Mouse (Mus musculus): ENCODE measurements around the gene Alms1. TPM values are rescaled to one million over a fixed set of nuclear protein-coding genes. Genes with fewer than 3 reads are reported as not detected.
"Not testable (repeated sequence)": the region's sequence is repeated elsewhere in the genome, so short reads cannot be mapped to it uniquely, and the experiment has no call there.

Gene Alms1
- total and polyA plus RNA-seq, 3 experiments = 0.51 to 2.0 (median 1.8) TPM

DNA sequence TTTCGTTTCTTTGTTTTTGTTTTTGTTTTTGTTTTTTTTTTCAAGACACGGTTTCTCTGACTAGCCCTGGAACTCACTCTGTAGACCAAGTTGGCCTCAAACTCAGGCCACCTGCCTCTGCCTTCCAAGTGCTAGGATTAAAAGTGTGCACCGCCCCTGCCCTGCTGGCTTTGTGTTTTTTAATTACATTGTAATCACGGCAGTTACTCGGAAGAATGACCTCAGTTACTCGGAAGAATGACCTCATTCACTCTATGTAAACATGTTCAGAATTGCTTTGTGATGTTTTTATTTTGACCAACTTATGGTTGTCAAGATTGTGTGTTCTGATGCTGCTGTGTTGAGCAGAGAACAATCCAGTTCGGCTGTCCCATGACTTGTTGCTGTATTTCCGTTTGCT, 45.8 kb downstream of the Alms1 start:
- H3K9ac ChIP-seq (ENCODE audit: low read depth, low read length) = no peak overlapping the region
- H3K4me1 ChIP-seq (ENCODE audit: control insufficient read depth, insufficient read depth, low read length) = no peaks in the 10 kb centered on the region
- H3K4me3 ChIP-seq = no peak overlapping the region
- 59% methylated on average over 8 of the region's 8 CpGs for WGBS
- intact Hi-C loops (cut with DNase I) = no loop called here
- no peaks in the 10 kb centered on the region for H3K27me3 ChIP-seq (ENCODE audit: control insufficient read depth, insufficient read depth, low read length)
- no peak overlapping the region for H3K27ac ChIP-seq
- H3K79me2 ChIP-seq (replicated peaks; ENCODE audit: control insufficient read depth, insufficient read depth, low read length) = no peaks in the 10 kb centered on the region
- TF ChIP-seq POLR2A (IDR thresholded peaks at IDR 0.05; ENCODE audit: insufficient read depth, low read depth, low read length) (no peak), CTCF (IDR thresholded peaks at IDR 0.05) (no peak), EP300 (IDR thresholded peaks at IDR 0.05; ENCODE audit: insufficient read depth, low read depth, low read length) (no peak)
- H3K36me3 ChIP-seq (ENCODE audit: control insufficient read depth, insufficient read depth, low read length) = no peaks in the 10 kb centered on the region
- no peak for DNase-seq

DNA sequence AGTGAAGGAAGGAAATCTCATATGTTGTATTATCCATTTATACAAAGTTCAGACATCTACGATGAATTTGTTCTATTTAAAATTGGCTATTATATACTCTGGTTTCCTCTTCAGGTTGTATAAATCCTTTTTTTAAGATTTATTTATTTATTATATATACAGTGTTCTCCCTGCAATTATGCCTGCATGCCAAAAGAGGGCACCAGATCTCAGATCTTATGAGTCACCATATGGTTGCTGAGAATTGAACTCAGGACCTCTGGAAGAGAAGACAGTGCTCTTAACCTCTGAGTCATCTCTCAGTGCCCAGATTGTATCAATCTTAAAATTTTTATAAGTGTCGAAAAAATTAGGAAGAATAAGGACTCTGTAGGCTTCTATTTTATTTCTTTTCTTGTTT, 65.9 kb downstream of the Alms1 start:
- Histone ChIP-seq H3K4me1 (ENCODE audit: control insufficient read depth, insufficient read depth, low read length) (no peaks in the 10 kb centered on the region), H3K27ac (no peak overlapping the region), H3K4me3 (no peak overlapping the region), H3K9ac (ENCODE audit: low read depth, low read length) (no peak overlapping the region), H3K36me3 (ENCODE audit: control insufficient read depth, insufficient read depth, low read length) (no peaks in the 10 kb centered on the region), H3K27me3 (ENCODE audit: control insufficient read depth, insufficient read depth, low read length) (no peaks in the 10 kb centered on the region), H3K79me2 (replicated peaks; ENCODE audit: control insufficient read depth, insufficient read depth, low read length) (no peaks in the 10 kb centered on the region)
- 96% methylated on average over 2 of the region's 2 CpGs for WGBS
- DNase-seq = no peak
- intact Hi-C loops (cut with DNase I) = loop anchor here (5.0 kb wide), 1 partner anchor 249 kb away; the partner anchor contains the start of gene Nat8f4
- TF ChIP-seq POLR2A (IDR thresholded peaks at IDR 0.05; ENCODE audit: insufficient read depth, low read depth, low read length) (no peak), CTCF (IDR thresholded peaks at IDR 0.05) (peak; percentile 66)

DNA sequence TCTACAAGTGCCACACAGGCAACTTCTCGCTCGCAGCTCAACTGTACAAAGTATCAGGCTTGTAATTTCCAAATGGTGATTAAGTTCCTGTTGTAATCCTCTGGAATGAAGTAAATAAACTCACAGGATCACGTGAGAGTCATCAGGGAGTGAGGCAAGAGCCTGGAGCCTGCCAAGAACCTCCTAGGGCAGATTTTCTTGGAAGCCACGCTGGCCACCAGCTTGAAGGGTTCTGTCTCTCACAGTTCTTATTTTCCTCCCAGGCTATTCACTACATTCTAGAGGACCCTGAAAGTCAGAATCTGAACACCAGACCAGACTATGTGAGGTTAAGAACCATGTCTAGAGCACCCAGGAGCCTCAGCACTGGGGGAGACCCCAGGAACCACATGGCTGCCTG, 114.6 kb downstream of the Alms1 start:
- H3K4me3 ChIP-seq; H3K27me3 ChIP-seq (ENCODE audit: control insufficient read depth, insufficient read depth, low read length); H3K79me2 ChIP-seq (replicated peaks; ENCODE audit: control insufficient read depth, insufficient read depth, low read length); H3K4me1 ChIP-seq (ENCODE audit: control insufficient read depth, insufficient read depth, low read length); H3K36me3 ChIP-seq (ENCODE audit: control insufficient read depth, insufficient read depth, low read length); H3K27ac ChIP-seq; intact Hi-C loops (cut with DNase I); H3K9ac ChIP-seq (ENCODE audit: low read depth, low read length): not testable (repeated sequence)
- DNase-seq = peak; percentile 55 to 71
- WGBS = 47% methylated on average over 2 of the region's 4 CpGs

DNA sequence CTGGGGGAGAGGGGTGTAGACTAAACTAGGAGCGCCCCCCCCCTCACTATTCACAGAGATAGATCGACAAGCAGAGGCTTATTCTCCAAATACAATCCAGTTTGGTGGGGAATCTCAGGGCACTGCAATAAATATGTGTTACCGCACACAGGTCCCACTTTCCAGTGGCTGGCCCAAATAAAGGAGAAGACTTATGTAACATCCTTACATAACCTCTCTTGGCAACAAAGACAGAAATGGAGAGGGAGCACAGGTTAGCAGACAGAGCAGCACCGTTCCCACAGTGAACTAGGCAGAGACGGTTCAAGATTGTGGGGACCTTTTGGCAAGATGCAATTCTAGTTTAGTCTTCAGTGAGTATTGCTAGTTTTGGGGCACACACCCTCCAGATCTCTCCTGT, 121.9 kb downstream of the Alms1 start:
- H3K4me1 ChIP-seq (ENCODE audit: control insufficient read depth, insufficient read depth, low read length); intact Hi-C loops (cut with DNase I); H3K4me3 ChIP-seq; DNase-seq; H3K27ac ChIP-seq; H3K36me3 ChIP-seq (ENCODE audit: control insufficient read depth, insufficient read depth, low read length); H3K79me2 ChIP-seq (replicated peaks; ENCODE audit: control insufficient read depth, insufficient read depth, low read length); H3K27me3 ChIP-seq (ENCODE audit: control insufficient read depth, insufficient read depth, low read length); H3K9ac ChIP-seq (ENCODE audit: low read depth, low read length): not testable (repeated sequence)
- 74% methylated on average over 5 of the region's 5 CpGs for WGBS

DNA sequence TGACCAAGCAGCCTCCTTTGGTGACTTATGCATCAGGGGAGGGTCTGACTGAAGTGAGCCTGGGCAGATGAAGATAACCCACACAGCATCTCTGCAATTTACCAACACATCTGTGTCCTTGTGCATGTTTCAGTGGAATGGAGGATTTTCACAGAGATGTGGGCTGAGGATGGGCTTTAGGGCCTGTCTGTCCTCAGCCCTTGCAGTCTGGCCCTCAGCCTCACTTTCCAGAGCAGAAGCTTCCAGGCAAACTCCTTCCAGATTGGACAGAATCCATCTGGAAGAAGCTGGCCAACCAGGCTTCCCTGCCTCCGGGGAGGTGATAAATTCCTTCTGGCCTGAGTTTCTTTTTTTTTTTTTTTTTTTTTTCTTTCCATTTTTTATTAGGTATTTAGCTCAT, 122.3 kb downstream of the Alms1 start:
- DNase-seq; H3K27me3 ChIP-seq (ENCODE audit: control insufficient read depth, insufficient read depth, low read length); H3K27ac ChIP-seq; H3K79me2 ChIP-seq (replicated peaks; ENCODE audit: control insufficient read depth, insufficient read depth, low read length); H3K4me3 ChIP-seq; H3K4me1 ChIP-seq (ENCODE audit: control insufficient read depth, insufficient read depth, low read length); intact Hi-C loops (cut with DNase I); H3K9ac ChIP-seq (ENCODE audit: low read depth, low read length); H3K36me3 ChIP-seq (ENCODE audit: control insufficient read depth, insufficient read depth, low read length): not testable (repeated sequence)
- WGBS = 45% methylated on average over 1 of the region's 1 CpGs

DNA sequence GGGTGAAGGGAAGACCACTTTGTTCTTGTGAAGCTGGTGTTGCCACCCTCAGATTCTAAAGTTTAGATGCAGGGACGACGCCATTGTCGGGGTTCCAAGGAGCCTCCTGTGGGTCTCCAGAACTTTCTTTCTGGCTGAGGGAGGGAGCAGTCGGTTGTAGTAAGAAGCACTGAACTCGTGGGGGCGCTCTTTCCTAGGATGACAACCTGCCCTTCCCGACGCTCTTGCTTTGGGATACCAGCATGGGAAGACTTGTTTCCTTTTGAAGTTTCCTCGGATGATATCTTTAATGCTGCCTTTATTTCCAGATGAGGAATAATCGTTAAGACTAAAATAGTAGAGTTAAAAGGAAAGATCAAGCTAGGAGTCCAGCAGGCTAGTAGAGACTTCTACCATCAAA, 125.8 kb downstream of the Alms1 start, which contains the start of gene Nat8f7:
Nat8f7 (minus strand) TSS at position 101 of the 400 bp plus-strand sequence.
- H3K36me3 ChIP-seq (ENCODE audit: control insufficient read depth, insufficient read depth, low read length); H3K27ac ChIP-seq; H3K79me2 ChIP-seq (replicated peaks; ENCODE audit: control insufficient read depth, insufficient read depth, low read length); H3K4me1 ChIP-seq (ENCODE audit: control insufficient read depth, insufficient read depth, low read length); H3K27me3 ChIP-seq (ENCODE audit: control insufficient read depth, insufficient read depth, low read length); intact Hi-C loops (cut with DNase I); H3K9ac ChIP-seq (ENCODE audit: low read depth, low read length); DNase-seq; H3K4me3 ChIP-seq: not testable (repeated sequence)
- 72% methylated on average over 10 of the region's 10 CpGs for WGBS

Small RNA genes within 50 kb of the gene (microRNA-seq; reads per million reads assigned to microRNA genes)
- 0 reads per million in 2 experiments for gene Gm27317

Other genes starting within 250 kb of the Alms1 start
- gene Rab11fip5, start 212.9 kb upstream of the Alms1 start, total RNA-seq (2021) = 10 to 100 TPM; 59.3 to 73.9 TPM
- gene Rab11fip5, start 212.9 kb upstream of the Alms1 start, polyA plus RNA-seq (2012; rRNA removed) = 41.6 and 55.0 TPM in 2 replicates
- gene Noto, start 163.6 kb upstream of the Alms1 start, total RNA-seq (2021) = not detected
- not detected in 2 replicates for gene Noto, start 163.6 kb upstream of the Alms1 start, polyA plus RNA-seq (2012; rRNA removed)
- 10 to 100 TPM in 1 of 2 experiments, 1 to 10 TPM in 1; 8.1 to 13.6 TPM for gene Smyd5, start 155.5 kb upstream of the Alms1 start, total RNA-seq (2021)
- 13.1 and 13.9 TPM in 2 replicates for gene Smyd5, start 155.5 kb upstream of the Alms1 start, polyA plus RNA-seq (2012; rRNA removed)
- gene Cct7, start 136.0 kb upstream of the Alms1 start, total RNA-seq (2021) = 100 to 1,000 TPM; 144 to 159 TPM
- gene Cct7, start 136.0 kb upstream of the Alms1 start, polyA plus RNA-seq (2012; rRNA removed) = 83.7 and 133 TPM in 2 replicates
- gene Pradc1, start 135.6 kb upstream of the Alms1 start, total RNA-seq (2021) = 10 to 100 TPM in 1 of 2 experiments, 1 to 10 TPM in 1; 8.9 to 11.0 TPM
- 22.4 and 22.7 TPM in 2 replicates for gene Pradc1, start 135.6 kb upstream of the Alms1 start, polyA plus RNA-seq (2012; rRNA removed)
- under 1 TPM in 1 of 2 experiments, not detected in 1; 0.02 TPM for gene Fbxo41, start 84.5 kb upstream of the Alms1 start, total RNA-seq (2021)
- 0.02 and 0.03 TPM in 2 replicates for gene Fbxo41, start 84.5 kb upstream of the Alms1 start, polyA plus RNA-seq (2012; rRNA removed)
- not detected for gene Egr4, start 73.9 kb upstream of the Alms1 start, total RNA-seq (2021)
- not detected in 2 replicates for gene Egr4, start 73.9 kb upstream of the Alms1 start, polyA plus RNA-seq (2012; rRNA removed)
- gene Nat8f7, start 125.7 kb downstream of the Alms1 start, total RNA-seq (2021) = under 1 TPM in 1 of 2 experiments, not detected in 1; 0.13 TPM
- gene Nat8f7, start 125.7 kb downstream of the Alms1 start, polyA plus RNA-seq (2012; rRNA removed) = 0.47 and 0.62 TPM in 2 replicates
- gene Nat8f3, start 178.2 kb downstream of the Alms1 start, total RNA-seq (2021) = not detected
- gene Nat8f3, start 178.2 kb downstream of the Alms1 start, polyA plus RNA-seq (2012; rRNA removed) = 0.64 and 2.7 TPM in 2 replicates
- under 1 TPM in 1 of 2 experiments, not detected in 1; 0.18 TPM for gene Nat8f6, start 233.4 kb downstream of the Alms1 start, total RNA-seq (2021)
- gene Nat8f6, start 233.4 kb downstream of the Alms1 start, polyA plus RNA-seq (2012; rRNA removed) = 0.29 and 0.73 TPM in 2 replicates
- gene Nat8f5, start 233.4 kb downstream of the Alms1 start, total RNA-seq (2021) = not detected
- not detected in 2 replicates for gene Nat8f5, start 233.4 kb downstream of the Alms1 start, polyA plus RNA-seq (2012; rRNA removed)
- gene Nat8, start 244.6 kb downstream of the Alms1 start, total RNA-seq (2021) = not detected
- not detected in 2 replicates for gene Nat8, start 244.6 kb downstream of the Alms1 start, polyA plus RNA-seq (2012; rRNA removed)

Data from heart, adult 2 months (tissue).